Mouse (Mus musculus) lung, adult 18-20 months (tissue): ENCODE measurements around the gene Mroh7.

Experiments used
- DNase-seq, 2 experiments: peaks; one replicate each; pipeline ENCODE4 v3.0.0; 2022; ENCODE audit warnings: mixed read lengths in 2 of 2

Mroh7 gene

GRCm38 (mm10) chr4:106693841-106694430 lies 36.8 kb downstream of the Mroh7 start:
- no peak for DNase-seq

GRCm38 (mm10) chr4:106688636-106689296 lies 42.0 kb downstream of the Mroh7 start:
- DNase-seq = no peak

GRCm38 (mm10) chr4:106680955-106681354 lies 49.8 kb downstream of the Mroh7 start:
- DNase-seq = no peak

- DNase-seq = no peak
Observed at GRCm38 (mm10) chr4:106679152-106679551, 51.6 kb downstream of the Mroh7 start.

- DNase-seq = peak; percentile 88 to 89
Observed at GRCm38 (mm10) chr4:106678442-106679118, 52.1 kb downstream of the Mroh7 start, which contains the start of gene Ttc4. Gene Ttc4 (minus strand): TSS chr4:106678944.

- no peak for DNase-seq
Observed at GRCm38 (mm10) chr4:106676749-106677148, 54.0 kb downstream of the Mroh7 start.

GRCm38 (mm10) chr4:106666546-106666945 lies 64.2 kb downstream of the Mroh7 start:
- DNase-seq = no peak

- DNase-seq = no peak
Observed at GRCm38 (mm10) chr4:106665673-106666072, 65.1 kb downstream of the Mroh7 start.

- DNase-seq = no peak
Observed at GRCm38 (mm10) chr4:106665269-106665668, 65.5 kb downstream of the Mroh7 start.

GRCm38 (mm10) chr4:106664697-106665096 lies 66.0 kb downstream of the Mroh7 start:
- no peak for DNase-seq

GRCm38 (mm10) chr4:106663956-106664470 lies 66.7 kb downstream of the Mroh7 start:
- no peak for DNase-seq

- no peak for DNase-seq
Observed at GRCm38 (mm10) chr4:106655681-106656080, 75.0 kb downstream of the Mroh7 start.

GRCm38 (mm10) chr4:106653051-106653450 lies 77.7 kb downstream of the Mroh7 start:
- DNase-seq = no peak

- no peak for DNase-seq
Observed at GRCm38 (mm10) chr4:106652546-106652945, 78.2 kb downstream of the Mroh7 start.

GRCm38 (mm10) chr4:106650833-106651527 lies 79.7 kb downstream of the Mroh7 start, which contains the start of gene Pars2:
Gene Pars2 (plus strand): TSS chr4:106651069.
- DNase-seq = peak; percentile 96 to 97

GRCm38 (mm10) chr4:106647137-106647536 lies 83.6 kb downstream of the Mroh7 start:
- DNase-seq = no peak

GRCm38 (mm10) chr4:106645797-106646196 lies 84.9 kb downstream of the Mroh7 start:
- no peak for DNase-seq

GRCm38 (mm10) chr4:106644218-106644610 lies 86.5 kb downstream of the Mroh7 start:
- DNase-seq = no peak

- no peak for DNase-seq
Observed at GRCm38 (mm10) chr4:106643483-106644217, 87.1 kb downstream of the Mroh7 start.

- DNase-seq = no peak
Observed at GRCm38 (mm10) chr4:106634086-106634479, 96.6 kb downstream of the Mroh7 start.

- DNase-seq = no peak
Observed at GRCm38 (mm10) chr4:106633281-106634085, 97.2 kb downstream of the Mroh7 start.
